Mouse (Mus musculus): ENCODE results near the gene Thra.

The Thra gene

DNA sequence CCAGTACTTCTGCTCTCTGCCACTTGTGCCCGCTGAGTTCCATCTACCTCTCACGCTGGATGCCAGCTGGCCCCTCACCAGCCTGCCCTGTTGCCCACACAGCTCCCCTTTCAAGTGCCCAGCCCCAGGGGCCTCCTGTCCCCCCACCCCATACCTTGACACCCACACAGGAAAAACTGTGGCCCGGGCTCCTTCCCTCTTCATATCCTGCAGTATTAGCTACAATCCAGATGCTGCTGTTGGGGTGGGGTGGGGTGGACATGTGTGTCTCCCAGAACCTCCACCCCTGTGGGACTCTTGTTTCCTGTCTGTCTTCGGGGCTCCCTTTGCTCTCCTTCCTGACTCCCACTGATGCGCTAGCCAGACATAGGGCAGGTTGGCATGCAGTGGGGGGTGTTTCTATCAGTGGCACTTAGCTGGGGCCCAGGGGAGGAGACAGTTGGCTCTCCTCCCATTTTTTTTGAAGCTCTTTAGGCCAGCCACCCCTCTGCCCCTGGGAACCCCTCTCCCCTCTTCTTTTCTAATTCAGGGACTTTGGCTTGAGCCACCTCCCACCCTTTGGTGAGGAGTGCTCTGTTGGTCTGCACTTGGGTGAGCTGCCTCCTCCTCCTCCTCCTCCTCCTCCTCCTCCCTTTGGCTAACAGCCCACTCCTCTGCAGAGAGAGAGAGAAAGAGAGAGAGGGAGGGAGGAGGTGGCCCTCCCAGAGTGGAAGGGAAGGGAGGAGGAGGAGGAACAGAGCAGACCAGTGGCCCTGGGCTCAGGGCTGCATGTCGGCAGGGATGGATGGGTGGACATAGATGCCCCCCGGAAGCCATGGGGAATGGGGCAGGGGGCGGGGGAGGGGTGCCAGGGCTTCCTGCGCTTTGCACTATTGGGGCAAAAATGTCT is 25.2 kb downstream of the Thra start:
- DNase-seq (ENCODE audit: low spot score) = no peak

DNA sequence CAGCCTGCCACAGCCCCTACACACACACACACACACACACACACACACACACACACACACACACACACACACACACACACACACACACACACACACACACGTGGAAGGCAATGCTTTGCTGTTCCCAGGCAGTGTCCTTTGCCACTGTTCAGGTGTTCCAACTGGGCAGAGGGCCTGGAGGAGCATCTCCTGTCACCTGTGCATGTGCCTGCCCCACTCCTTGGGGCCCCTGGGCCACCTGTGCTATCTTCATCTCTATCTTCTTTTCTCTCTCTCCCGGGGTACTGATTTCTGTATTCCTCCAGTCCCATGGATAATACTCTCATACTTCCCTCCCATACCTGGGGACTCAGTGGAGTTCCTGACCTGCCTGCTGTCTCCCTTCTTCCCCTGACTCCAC is 25.9 kb downstream of the Thra start:
- DNase-seq (ENCODE audit: low spot score) = no peak

DNA sequence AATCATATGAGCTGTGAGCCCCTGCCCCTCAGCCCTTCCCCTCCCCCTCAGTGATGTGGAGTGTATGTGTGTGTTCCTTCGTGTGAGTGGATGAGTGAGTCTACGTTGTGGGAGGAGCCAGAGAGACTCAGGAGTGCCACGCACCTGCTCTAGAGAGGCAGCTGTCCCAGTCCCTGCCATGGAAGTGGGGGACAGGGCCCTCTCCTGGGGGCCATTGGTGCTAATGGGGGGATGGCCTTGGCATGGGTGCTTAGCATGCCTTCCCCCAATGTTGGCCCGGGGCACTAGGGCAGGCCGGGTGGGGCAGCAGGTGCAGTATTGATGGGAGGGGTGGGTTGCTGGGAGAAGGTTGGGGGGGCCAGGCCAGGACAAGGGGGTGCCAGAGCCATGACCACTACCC is 26.4 kb downstream of the Thra start:
- no peak for DNase-seq (ENCODE audit: low spot score)

DNA sequence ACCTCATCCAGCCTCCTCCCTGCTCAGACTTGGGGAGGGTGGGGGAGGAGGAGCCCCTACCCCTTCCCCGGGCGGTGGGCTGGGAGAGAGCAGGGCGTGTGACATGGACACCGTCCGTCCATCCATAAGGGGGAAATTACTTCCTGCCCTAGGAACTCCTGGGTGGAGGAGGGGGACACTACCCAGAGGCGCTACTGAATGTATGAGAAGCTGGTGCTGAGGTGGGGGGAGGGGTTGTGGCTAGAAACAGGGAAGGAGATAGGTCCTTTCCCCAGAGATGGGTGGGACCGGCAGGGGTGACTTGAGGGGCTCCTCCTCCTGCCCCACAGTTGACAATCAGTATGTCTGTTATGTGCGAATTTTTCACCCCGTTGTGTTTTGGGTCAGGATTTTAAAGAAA is 26.8 kb downstream of the Thra start:
- DNase-seq (ENCODE audit: low spot score) = no peak

DNA sequence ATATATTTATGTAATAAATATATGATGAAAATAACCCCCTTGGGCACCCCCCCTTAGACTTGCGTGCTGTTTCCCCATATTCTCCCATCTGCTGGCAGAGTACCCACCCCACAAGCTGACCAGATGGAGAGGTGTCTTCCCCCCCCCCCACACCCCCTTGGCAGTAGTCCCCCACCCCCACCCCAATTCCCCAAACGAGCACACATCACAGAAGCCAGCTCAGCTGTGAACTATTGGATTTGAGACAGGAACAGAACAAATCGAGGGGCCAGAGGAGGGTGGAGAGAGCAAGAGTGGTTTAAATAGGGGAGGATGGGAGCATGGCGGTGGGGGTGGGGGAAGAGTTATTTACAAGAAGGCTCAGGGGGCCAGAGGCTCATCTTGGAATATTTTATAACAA is 27.3 kb downstream of the Thra start:
- DNase-seq (ENCODE audit: low spot score) = no peak

DNA sequence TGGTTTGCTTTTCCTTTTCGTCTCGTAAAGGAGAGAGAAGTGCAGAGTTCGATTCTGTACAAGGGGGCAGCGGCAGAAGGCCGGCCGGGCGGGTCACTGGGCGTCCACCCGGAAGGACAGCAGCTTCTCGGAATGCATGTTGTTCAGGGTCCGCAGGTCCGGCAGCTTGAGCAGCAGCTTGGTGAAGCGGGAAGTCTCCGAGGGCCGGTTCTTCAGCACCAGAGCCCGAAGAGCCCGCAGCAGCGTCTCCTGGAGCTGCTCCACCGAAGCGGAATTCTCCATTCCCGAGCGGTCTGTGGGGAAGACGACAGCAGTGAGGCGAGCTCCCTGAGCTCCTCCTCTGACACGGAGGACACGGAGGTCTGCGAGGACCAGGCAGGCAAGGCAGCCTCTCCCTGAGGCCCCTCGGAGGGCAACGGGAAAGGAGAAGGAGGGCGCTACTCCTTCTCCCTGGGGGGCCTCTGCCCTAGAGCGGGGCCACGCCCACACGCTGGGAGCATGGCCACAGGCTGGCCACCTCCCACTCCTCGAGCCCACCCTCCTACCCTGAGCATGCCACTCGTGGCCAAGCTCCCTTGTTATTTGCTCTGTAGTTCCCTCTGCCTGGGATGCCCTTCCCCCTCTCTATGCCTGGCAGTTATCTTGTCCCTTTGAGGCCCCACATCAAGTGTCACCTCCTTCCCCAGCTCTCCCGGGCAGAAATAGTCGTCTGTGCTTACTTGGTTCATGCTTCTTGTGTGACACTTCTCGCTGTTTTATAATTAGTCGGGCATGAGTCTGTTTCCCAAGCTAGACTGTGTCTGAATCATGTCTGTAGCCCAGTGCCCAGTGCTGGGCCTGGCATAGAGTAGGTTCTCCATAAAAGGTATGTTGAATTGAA is 27.9 kb downstream of the Thra start:
- no peak for DNase-seq (ENCODE audit: low spot score)

DNA sequence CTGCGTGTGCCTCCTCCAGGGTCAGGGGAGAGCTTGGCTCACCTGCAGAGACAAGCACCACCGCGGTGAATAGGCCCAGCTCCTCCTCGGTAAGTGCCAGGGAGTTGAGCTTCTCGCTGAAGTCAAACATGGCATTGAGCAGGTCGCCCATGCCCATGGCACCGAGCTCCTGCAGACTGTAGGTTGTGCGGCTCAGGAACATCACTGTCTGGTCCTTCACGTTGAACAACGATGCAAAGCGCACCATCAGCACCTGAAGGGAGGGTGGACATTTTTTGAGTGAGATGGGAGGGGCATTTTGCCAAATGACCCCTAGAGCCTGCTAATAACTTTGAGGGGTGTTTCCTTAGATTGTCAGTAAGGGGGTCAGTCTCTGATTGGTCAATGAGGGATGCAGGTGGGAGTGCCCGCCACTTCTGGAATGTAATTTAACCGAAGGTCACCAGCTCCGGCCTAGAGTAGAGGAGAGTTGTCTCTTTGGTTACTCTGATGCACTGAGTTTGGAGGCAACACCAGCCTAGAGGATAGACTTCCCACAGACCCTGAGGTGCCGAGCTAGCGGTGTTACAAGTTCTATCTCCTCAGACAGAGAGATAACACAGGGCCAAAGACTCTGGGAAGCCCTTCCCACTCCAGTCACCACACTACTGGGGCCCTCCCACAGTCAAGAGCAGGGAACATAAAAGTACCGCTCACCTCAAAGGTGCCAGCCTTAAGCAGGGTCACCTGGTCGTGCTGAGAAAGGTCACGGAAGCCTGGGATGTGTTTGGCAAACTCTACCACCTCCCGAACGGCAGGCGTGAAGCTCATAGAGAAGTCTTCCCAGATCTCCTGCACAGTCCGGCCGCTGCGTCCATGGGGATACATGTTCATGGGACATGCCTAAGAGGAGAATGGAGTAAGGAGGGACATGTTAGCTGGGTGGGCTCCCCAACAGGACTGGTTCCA is 28.8 kb downstream of the Thra start:
- DNase-seq (ENCODE audit: low spot score) = no peak

DNA sequence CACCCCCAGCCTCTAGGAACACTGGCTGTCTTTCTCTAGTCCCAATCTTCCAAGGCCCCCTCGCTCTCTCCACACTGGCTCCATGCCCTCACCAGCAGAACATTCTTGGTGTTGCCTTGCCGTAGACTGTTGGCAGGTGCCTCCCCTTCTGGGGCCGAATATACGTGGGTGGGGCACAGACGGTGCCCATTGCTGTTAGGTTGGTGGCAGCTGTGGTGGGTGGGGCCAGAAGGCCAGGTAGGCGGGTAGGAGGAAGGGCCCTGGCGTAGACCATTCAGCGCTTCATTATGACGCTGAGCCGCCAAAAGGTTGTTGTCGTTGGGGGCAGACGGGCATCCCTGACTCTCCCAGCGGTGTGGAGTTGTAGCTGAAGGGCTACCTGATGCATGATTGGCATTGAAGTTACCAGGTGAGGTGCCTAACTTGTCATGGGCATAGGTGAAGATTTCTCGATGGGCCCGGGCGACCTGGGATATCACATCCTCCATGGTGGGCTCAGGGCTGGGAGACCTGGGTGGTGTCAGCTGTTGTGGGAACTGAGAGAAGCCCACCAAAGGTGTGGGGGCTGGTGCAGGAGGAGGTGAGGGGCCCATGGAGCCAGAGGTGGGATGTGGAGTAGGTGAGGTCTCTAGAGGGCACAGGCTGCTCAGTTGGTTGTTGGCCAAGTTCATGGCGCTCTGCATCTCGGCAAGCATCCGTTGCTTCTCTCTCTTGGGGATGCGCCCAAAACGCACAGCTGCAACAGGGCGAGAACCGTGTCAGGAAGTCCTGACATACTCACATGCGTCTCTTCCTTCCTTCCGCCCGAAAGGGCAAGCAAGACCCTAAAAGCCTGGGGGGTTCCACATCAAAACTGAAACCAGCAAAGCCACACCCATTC is 29.9 kb downstream of the Thra start:
- DNase-seq (ENCODE audit: low spot score) = no peak

DNA sequence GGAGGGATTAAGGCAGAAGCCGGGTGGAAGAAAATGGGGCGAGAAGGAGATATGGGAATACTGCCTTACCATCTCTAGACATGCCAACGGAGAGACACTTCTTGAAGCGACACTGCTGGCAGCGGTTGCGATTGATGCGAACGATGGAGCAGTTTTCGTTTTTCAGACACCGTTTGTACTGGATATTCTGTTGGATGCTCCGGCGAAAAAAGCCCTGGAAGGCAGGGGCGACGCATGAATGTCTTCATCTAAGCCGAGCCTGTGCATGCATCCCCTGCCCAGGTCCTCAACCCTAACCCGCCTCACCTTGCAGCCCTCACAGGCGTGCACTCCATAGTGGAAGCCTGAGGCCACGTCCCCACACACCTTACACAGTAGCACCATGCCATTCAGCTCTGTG is 30.7 kb downstream of the Thra start:
- no peak for DNase-seq (ENCODE audit: low spot score)

DNA sequence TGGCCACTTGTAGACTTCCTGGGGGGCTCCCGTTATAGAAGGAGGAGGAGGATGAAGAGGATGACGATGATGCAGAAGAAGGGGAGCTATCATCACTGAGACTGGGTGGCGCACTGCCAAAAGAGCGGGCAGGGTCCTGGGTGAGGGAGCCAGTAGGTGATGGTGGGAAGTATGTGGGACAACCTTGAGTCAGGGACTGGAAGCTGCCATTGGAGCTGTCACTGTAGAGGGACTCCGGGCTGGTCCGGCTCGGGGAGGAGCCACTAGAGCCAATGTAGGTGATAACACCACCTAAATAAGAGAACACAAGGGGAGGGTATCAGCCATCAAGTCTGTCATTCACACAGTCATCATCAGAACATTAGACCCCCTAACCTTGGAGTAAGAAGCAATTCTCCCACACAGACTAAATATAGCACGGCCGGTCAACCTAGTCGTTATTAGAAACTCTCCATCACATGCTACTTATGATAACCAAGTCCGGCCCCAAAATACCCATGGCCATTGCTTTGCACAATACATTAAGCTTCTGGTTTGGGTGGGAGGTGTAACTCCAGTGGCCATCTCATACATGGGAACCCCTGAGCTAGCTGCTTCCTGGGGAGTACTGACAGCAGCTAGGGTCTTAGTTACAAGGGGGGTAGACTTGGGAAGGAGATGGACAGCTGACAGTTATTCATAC is 31.5 kb downstream of the Thra start:
- no peak for DNase-seq (ENCODE audit: low spot score)

DNA sequence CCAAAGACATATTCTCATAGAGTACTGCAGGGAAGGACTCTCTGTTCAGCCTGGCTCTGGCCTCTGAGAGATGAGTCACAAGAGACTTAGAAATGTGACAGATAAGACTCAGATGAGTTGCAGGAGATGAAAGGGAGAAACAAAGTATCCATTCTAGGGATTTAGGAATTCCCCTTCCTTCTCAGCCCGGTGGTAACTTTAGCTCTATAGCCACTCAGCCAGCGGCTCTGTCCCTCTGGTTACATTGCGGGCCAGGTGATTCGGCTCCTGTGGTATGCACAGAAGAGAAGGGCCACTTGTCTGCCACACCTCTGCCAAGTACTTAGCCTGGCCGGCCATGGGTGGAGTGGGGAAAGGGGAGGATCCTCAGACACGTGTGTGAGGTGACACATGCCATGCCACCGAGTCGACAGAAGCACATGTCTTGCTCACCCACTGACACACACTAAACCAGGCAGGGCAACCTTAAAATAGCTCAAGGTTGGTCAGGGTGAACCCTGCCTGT is 32.3 kb downstream of the Thra start:
- DNase-seq (ENCODE audit: low spot score) = no peak

DNA sequence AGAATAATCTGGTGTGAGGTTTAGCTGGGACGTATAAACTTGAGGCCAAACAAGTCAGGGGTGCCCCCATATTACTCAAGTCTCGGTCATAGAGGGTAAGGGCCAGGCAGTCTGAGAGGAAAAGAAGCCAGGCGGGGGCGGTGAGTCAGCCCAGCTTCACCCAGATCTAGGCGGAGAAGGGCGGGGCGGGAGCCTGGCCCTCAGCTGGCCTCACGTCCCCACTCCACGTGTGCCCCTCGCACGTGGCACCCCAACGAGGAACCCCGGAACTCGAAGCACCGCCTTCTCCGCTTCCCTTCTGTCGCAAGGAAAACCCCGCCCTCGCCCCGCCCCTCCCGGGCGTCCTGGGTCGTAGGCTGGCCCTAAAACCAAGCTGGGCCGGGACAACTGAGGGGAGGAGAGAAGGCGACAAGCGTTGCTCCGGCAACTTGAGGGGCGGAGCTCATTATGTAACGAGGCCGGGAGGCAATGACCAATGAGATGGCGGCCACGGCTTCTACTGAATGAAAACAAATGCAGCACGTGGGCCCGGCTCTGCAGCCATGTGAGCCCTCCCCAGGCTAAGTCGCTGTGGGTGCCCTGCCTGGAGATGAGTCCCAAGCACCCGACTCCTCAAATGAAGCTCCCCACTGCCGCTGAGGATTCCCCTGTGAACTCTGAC is 33.3 kb downstream of the Thra start:
- DNase-seq (ENCODE audit: low spot score) = peak; percentile 90

DNA sequence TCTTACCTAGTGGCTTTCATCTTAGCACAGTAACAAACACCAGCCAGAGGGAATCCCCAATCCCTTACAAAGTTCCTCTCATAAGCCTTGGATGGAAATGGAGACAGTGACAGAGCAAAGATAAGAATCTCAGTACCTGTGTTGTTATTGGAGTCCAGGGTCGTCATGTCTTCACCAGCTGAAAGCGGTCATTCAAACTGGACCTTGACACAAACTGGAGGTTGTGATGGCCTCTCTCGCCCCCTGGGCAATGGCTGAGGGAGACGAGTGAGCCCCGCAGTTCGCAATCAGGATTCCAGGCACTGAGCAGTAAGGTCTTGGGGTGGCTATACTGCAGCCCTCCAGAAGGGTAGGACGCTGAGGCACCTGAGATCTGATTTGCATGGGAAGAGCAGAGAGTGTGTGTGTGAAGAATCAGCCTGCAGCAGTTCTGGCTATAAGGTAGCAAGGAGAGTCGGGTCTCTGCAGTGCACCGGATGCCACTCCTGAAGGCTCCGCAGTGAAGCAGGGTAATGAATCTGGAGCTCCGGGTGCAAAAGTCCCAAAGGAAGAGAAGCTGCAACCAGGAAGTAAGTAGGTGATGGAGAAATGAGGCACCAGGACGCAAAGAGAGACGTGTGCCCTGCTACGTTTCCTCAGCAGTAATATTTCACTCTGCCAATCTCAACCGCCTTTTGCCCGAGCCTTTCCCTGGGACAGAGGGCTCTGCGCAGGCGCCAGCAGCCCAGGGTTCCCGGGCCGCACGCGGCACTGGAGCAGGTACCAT is 34.3 kb downstream of the Thra start, which contains the start of gene Nr1d1:
Gene Nr1d1, minus strand, starts transcription at position 752 of the 766 bp plus-strand sequence.
- no peak for DNase-seq (ENCODE audit: low spot score)

DNA sequence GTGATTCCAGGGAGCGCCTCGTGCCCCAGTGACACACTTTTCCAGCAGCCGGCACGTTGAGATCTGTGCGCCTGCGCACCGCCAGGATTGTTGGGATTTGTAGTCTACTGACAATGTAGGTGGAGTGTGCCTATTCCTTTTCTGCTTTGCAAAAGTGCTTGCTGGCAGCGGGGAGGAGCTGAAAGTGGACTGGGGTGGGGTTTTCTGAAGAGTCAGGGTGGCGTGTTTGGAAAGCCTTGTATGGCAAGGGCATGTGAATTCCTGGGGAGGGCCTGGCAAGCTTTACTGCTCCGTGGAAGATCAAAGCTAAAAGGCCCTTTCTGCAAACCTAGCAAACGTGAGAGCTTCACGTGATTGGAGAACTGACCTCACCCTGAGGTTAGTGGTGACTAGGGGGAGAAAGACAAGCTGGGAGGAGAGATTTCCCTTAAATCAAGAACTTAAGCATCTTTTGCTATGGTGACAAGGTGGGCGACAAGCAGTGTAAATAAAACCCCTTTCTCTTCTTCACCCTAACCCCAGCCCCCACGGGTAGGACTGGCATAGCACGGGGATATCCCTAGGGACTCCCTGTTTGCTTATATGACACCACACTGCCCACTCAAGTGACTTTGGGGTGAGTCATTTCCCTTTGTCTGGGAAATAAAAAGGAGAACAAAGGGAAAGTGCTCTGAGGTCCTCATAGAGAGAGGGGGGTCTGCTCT is 35.1 kb downstream of the Thra start:
- DNase-seq (ENCODE audit: low spot score) = peak; percentile 93

DNA sequence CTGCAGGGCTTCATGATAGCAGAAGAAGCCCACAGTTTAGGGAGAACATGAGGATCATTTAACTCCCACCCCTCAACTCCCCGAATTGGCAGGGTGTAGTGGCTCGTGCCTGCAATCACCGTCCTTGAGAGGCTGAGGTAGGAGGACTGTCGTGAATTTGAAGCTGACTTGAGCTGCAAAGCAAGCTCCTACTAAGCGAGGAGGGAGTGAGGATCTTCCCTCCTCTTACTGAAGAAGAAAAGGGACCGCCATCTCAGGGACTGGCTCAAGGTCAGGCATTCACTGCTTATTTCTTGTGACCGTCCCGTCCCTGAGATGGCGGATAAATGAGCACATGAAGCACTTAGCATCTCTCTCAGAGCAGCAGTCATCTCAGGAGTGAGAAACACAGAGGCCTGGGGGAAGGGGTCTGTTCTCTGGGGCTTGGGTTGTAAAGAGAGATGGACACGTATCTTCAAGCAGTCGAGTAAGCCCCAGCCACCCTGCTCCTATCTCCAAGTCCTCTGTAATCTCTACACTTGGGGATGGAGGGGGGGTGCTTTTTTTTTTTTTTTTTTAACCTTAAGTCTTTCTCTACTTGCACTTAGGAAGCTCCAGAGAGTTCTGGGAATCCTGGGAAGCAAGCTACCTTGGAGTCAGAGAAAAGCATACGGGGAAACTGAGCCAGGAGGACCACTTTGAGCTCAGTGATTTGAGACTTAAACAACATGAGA is 35.8 kb downstream of the Thra start:
- no peak for DNase-seq (ENCODE audit: low spot score)

DNA sequence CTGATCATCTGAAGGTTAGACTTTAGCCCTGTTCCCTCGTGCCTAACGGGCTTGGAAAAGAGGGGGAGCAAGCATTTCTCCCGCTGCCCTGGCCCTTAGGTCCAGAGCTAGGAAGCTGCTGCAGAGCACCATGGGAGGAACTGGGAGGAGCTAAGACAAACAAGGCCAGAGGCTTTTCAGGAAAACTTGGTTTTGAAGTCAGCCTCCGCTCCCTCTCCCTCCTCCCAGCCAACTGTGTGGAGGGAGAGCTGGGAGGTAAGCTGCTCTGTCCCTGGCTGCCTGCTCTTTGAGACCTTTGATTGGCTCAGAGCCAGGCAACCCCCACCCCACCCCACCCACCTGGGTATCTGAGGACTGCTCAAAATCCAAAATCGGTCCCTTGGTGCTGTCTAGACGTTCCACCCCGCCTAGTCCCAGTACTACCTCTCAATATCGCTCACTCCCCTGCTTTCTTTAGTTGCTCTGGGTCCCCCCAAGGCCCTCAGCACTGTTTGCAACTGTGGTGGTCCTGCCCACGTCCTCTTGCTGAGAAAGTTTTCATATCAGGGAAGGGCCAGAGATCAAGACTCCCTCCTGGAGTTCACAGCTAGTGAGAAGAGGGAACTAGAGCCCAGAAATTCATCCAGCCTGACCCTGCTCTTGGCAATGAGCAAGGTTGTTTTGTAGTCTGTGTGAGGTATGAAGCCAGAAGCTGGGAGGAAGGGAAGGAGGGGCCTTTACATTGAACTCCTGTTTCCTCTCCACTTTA is 36.6 kb downstream of the Thra start:
- no peak for DNase-seq (ENCODE audit: low spot score)

DNA sequence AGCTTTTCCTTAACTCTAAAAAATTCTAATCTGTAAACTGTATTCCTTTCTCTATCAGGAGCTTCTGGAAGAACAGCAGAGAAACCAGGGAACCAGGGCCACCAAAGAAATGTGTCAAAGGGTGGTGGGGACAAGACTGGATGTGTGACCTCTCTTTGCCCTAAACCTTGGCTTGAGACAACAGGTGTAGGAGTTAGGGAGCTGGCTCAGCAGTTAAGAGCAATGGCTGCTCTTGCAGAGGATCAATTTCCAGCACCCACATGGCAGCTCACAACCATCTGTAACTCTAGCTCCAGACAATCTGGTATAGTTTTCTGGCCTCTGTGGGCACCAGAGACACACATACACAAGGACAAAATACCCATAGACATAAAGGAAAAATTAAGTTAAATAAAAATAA is 37.5 kb downstream of the Thra start:
- DNase-seq (ENCODE audit: low spot score) = no peak

All from ovary, postnatal 10 days (tissue).